Mouse (Mus musculus): ENCODE results near the gene Gm4491.
"Not testable (repeated sequence)": the region's sequence is repeated elsewhere in the genome, so short reads cannot be mapped to it uniquely, and the experiment has no call there.

Gm4491 gene

DNA sequence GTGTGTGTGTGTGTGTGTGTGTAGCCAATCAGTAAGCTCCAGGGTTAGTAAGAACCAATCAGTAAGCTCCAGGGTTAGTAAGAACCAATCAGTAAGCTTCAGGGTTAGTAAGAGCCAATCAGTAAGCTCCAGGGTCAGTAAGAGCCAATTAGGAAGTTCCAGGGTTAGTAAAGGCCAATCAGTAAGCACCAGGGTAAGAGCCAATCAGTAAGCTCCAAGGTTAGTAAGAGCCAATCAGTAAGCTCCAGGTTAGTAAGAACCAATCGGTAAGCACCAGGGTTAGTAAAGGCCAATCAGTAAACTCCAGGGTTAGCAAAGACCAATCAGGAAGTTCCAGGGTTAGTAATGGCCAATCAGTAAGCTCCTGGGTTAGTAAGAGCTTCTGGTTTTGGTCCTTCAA is 32.8 kb downstream of the Gm4491 start:
- DNase-seq (ENCODE audit: low spot score): no peak

DNA sequence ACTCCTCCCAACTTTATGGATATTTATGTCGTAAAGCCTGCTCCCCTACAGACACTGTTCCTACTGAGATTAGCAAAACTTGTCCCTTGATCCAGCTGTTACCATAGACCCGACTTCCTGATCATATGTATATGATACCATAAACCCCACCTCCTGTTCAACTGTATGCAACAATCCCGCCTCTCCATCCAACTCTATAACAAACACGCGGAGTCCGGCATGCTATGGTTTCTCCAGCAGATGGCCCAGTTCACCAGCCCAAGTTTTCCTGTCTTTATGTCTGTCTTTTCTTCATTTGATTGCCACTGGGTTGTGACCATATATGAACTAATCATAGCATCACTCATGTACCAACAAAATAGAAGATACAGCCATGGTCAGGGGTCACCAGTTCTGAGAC is 40.1 kb downstream of the Gm4491 start:
- no peak for DNase-seq (ENCODE audit: low spot score)

- not testable (repeated sequence) for DNase-seq (ENCODE audit: low spot score)
Measured at GRCm38 (mm10) chr14:57069906-57070305, 45.8 kb downstream of the Gm4491 start.

GRCm38 (mm10) chr14:57066053-57066452 is 49.6 kb downstream of the Gm4491 start:
- DNase-seq (ENCODE audit: low spot score): no peak
